Mouse (Mus musculus) lung, embryonic 14.5 days (tissue): ENCODE measurements at regions not wholly inside any gene's neighbourhood (a gene's known extent, or its start where the extent isn't known, plus 50 kb on each side); places are given as distances from the start of the nearest gene placed in this dataset.

ENCODE experiments used
- ATAC-seq: fragments of 200-750 bp; cut with Nextera tagmentation; 2 replicates; pipeline ENCODE4 v1.8.0; 2017; ENCODE audit warnings: mild to moderate bottlenecking, moderate TSS enrichment, moderate library complexity; ENCODE audit not compliant: insufficient read depth
- DNase-seq: peaks from one replicate; pipeline ENCODE4 v3.0.0-alpha.2; 2015
- H3K27ac ChIP-seq: fragments of 300-500 bp; sonication (generic); 2 replicates; pipeline ENCODE4 v1.5.1; 2014; ENCODE audit warnings: low read depth, mild to moderate bottlenecking, moderate library complexity
- H3K27me3 ChIP-seq: fragments of 300-500 bp; sonication (generic); 2 replicates; pipeline ENCODE4 v1.6.1; 2014; ENCODE audit warnings: low read length, control low read depth; ENCODE audit not compliant: insufficient read depth
- H3K36me3 ChIP-seq: fragments of 300-500 bp; sonication (generic); 2 replicates; pipeline ENCODE4 v1.6.1; 2014; ENCODE audit warnings: control low read depth; ENCODE audit not compliant: insufficient read depth
- H3K4me1 ChIP-seq: fragments of 300-500 bp; sonication (generic); 2 replicates; pipeline ENCODE4 v1.6.1; 2014; ENCODE audit warnings: antibody characterized with exemption, control low read depth; ENCODE audit not compliant: insufficient read depth
- H3K4me2 ChIP-seq: fragments of 300-500 bp; sonication (generic); 2 replicates; pipeline ENCODE4 v1.6.1; 2014; ENCODE audit warnings: mild to moderate bottlenecking
- H3K4me3 ChIP-seq: fragments of 300-500 bp; sonication (generic); 2 replicates; pipeline ENCODE4 v1.5.1; 2014; ENCODE audit warnings: low read depth, low read length
- H3K9ac ChIP-seq: fragments of 300-500 bp; sonication (generic); 2 replicates; pipeline ENCODE4 v1.6.1; 2014
- H3K9me3 ChIP-seq: fragments of 300-500 bp; sonication (generic); 2 replicates; pipeline ENCODE4 v1.6.1; 2016; ENCODE audit warnings: low read depth, low read length, control low read depth
- CTCF ChIP-seq: IDR thresholded peaks from 2 replicates; pipeline ENCODE4 v1.5.1; 2016; ENCODE audit warnings: antibody characterized with exemption, low read depth
- WGBS: fragments of 180-500 bp; shearing (Covaris S2); extraction: QIAGEN DNeasy Blood & Tissue Kit; methylation state at CpG from one replicate; pipeline ENCODE4 v1.1.7; 2014; 5-methylcytosine and 5-hydroxymethylcytosine counted together

GRCm38 (mm10) chr4:83915871-83916270 lies 390.5 kb downstream of the Ccdc171 start:
- Histone ChIP-seq H3K36me3 (no peaks in the 10 kb centered on the region), H3K4me2 (no peak overlapping the region), H3K9me3 (no peaks in the 10 kb centered on the region), H3K4me3 (no peak overlapping the region), H3K4me1 (no peaks in the 10 kb centered on the region), H3K27ac (no peak overlapping the region), H3K27me3 (no peaks in the 10 kb centered on the region), H3K9ac (no peak overlapping the region)
- ATAC-seq (no peak), DNase-seq (no peak)
- TF ChIP-seq CTCF = no peak
- WGBS = 43% methylated on average over 4 of the region's 4 CpGs

GRCm38 (mm10) chr4:83917009-83917408 lies 391.7 kb downstream of the Ccdc171 start:
- ATAC-seq (no peak), DNase-seq (no peak)
- H3K27ac ChIP-seq = no peak overlapping the region
- no peaks in the 10 kb centered on the region for H3K9me3 ChIP-seq
- H3K36me3 ChIP-seq = no peaks in the 10 kb centered on the region
- WGBS = 86% methylated on average over 4 of the region's 4 CpGs
- no peaks in the 10 kb centered on the region for H3K27me3 ChIP-seq
- no peak overlapping the region for H3K9ac ChIP-seq
- no peak for TF ChIP-seq CTCF
- H3K4me3 ChIP-seq = no peak overlapping the region
- no peak overlapping the region for H3K4me2 ChIP-seq
- no peaks in the 10 kb centered on the region for H3K4me1 ChIP-seq

DNA sequence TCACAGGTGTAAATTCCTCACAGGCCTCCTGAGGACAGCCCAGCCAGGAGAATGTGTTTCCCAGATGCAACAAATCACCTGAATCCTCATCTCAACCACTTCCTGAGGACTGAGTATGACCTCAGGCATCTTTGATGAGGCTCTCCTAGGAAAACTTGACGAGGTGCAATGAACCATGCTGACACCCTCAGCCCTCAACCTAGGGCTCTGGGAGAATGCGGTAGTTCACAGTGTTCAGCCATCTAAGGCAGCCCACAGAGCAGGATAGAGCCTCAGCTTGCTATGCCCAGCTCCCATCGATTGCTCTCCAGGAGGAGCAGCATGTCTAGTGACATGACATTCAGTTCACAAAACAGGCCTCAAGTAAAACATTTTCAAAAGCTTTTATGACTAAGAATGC lies 392.7 kb downstream of the Ccdc171 start:
- Histone ChIP-seq H3K27me3 (no peaks in the 10 kb centered on the region), H3K9ac (no peak overlapping the region), H3K27ac (no peak overlapping the region), H3K4me3 (no peak overlapping the region), H3K4me1 (no peaks in the 10 kb centered on the region), H3K4me2 (no peak overlapping the region), H3K36me3 (no peaks in the 10 kb centered on the region), H3K9me3 (no peaks in the 10 kb centered on the region)
- ATAC-seq (no peak), DNase-seq (no peak)
- WGBS = 63% methylated on average over 3 of the region's 3 CpGs
- no peak for TF ChIP-seq CTCF

- H3K27ac ChIP-seq = no peak overlapping the region
- ATAC-seq (no peak), DNase-seq (peak; percentile 18)
- no peaks in the 10 kb centered on the region for H3K9me3 ChIP-seq
- H3K4me2 ChIP-seq = no peak overlapping the region
- H3K9ac ChIP-seq = no peak overlapping the region
- H3K4me1 ChIP-seq = no peaks in the 10 kb centered on the region
- no peak overlapping the region for H3K4me3 ChIP-seq
- H3K36me3 ChIP-seq = no peaks in the 10 kb centered on the region
- WGBS = 42% methylated on average over 1 of the region's 1 CpGs
- peak; percentile 35 for TF ChIP-seq CTCF
- no peaks in the 10 kb centered on the region for H3K27me3 ChIP-seq
These were observed 393.7 kb downstream of the Ccdc171 start for GRCm38 (mm10) chr4:83919041-83919440.

GRCm38 (mm10) chr4:83925118-83925842 lies 399.9 kb downstream of the Ccdc171 start:
- Histone ChIP-seq H3K27ac (no peak overlapping the region), H3K4me1 (no peaks in the 10 kb centered on the region), H3K4me3 (no peak overlapping the region), H3K9me3 (no peaks in the 10 kb centered on the region), H3K9ac (no peak overlapping the region), H3K4me2 (no peak overlapping the region), H3K36me3 (no peaks in the 10 kb centered on the region), H3K27me3 (no peaks in the 10 kb centered on the region)
- DNase-seq (peak; percentile 44), ATAC-seq (no peak)
- peak; percentile 33; the same call in 1 of the 2 replicates for TF ChIP-seq CTCF
- 56% methylated on average over 8 of the region's 8 CpGs for WGBS

DNA sequence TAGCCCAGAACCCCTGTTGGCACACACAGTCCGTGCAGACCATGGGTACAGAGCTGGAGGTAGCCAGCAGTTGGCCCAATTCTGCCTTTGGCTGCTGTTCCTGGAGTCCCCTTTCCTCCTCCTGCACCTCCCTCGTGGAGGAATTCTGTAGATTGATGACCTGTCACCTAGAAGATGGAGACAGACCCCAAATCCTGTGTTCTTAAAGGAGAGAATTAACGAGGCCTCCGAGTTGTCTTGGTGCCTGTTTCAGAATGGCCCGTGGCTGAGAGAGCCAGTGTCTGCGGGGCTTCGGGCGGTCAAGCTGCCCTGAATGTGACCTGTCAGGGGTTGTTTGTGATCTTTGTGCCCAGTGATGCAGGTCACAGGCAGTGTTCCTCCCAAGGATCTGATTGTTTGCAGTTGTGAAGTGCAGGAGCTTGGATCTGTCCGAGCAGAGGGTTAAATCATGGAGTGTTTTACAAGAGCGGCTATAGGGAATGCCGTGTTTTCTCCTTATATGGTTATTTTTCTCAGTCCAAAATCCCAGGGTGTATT lies 400.9 kb downstream of the Ccdc171 start:
- WGBS = 25% methylated on average over 11 of the region's 11 CpGs
- H3K9ac ChIP-seq = no peak overlapping the region
- peak overlapping the region; percentile 8; the same call in 1 of the 2 replicates for H3K27ac ChIP-seq
- no peaks in the 10 kb centered on the region for H3K4me1 ChIP-seq
- H3K9me3 ChIP-seq = no peaks in the 10 kb centered on the region
- TF ChIP-seq CTCF = no peak
- H3K4me3 ChIP-seq = no peak overlapping the region
- peak; percentile 28 for DNase-seq
- ATAC-seq = no peak
- H3K36me3 ChIP-seq = no peaks in the 10 kb centered on the region
- no peaks in the 10 kb centered on the region for H3K27me3 ChIP-seq
- H3K4me2 ChIP-seq = no peak overlapping the region

GRCm38 (mm10) chr4:83931897-83932654 lies 406.7 kb downstream of the Ccdc171 start:
- peak; percentile 63 for ATAC-seq
- peak overlapping the region; percentile 19; the same call in 1 of the 2 replicates for H3K27ac ChIP-seq

More at GRCm38 (mm10) chr4:83931897-83932654, 406.7 kb downstream of the Ccdc171 start:
- H3K36me3 ChIP-seq = no peaks in the 10 kb centered on the region
- H3K4me1 ChIP-seq = no peaks in the 10 kb centered on the region
- no peaks in the 10 kb centered on the region for H3K27me3 ChIP-seq
- H3K9me3 ChIP-seq = no peaks in the 10 kb centered on the region
- H3K4me2 ChIP-seq = no peak overlapping the region
- TF ChIP-seq CTCF = no peak
- WGBS = 34% methylated on average over 8 of the region's 8 CpGs
- H3K9ac ChIP-seq = no peak overlapping the region
- peak; percentile 63 for DNase-seq
- H3K4me3 ChIP-seq = no peak overlapping the region
